Mouse (Mus musculus): ENCODE results near the gene Gm11060. TPM values are rescaled to one million over a fixed set of nuclear protein-coding genes. Genes with fewer than 3 reads are reported as not detected.

The Gm11060 gene
- total and polyA plus RNA-seq, 2 experiments from 2014 or later, result not detected

GRCm38 (mm10) chr2:105125205-105125604 is 33.4 kb downstream of the Gm11060 start:
- no peak overlapping the region for H3K4me3 ChIP-seq (ENCODE audit: low read depth, low read length)
- no peaks in the 10 kb centered on the region for H3K4me1 ChIP-seq (ENCODE audit: insufficient read depth)
- no peaks in the 10 kb centered on the region for H3K9me3 ChIP-seq (ENCODE audit: low read length)
- WGBS, result under 1% methylated on average over 8 of the region's 8 CpGs
- no peaks in the 10 kb centered on the region for H3K36me3 ChIP-seq (ENCODE audit: insufficient read depth)
- H3K27ac ChIP-seq (ENCODE audit: low read depth, low read length), result no peak overlapping the region
- no peak overlapping the region for H3K4me2 ChIP-seq (ENCODE audit: low read depth)
- peaks cover 84% of the 10 kb centered on the region for H3K27me3 ChIP-seq (ENCODE audit: insufficient read depth, low read length)
- ATAC-seq (no peak), DNase-seq (no peak)
- H3K9ac ChIP-seq, result no peak overlapping the region
- no peak for TF ChIP-seq CTCF (IDR thresholded peaks at IDR 0.05; ENCODE audit: low read depth)

GRCm38 (mm10) chr2:105125641-105126040 is 33.8 kb downstream of the Gm11060 start:
- H3K4me2 ChIP-seq (ENCODE audit: low read depth), result no peak overlapping the region
- no peak for TF ChIP-seq CTCF (IDR thresholded peaks at IDR 0.05; ENCODE audit: low read depth)
- peaks cover 84% of the 10 kb centered on the region for H3K27me3 ChIP-seq (ENCODE audit: insufficient read depth, low read length)
- 2% methylated on average over 15 of the region's 15 CpGs for WGBS
- no peak for ATAC-seq
- no peaks in the 10 kb centered on the region for H3K4me1 ChIP-seq (ENCODE audit: insufficient read depth)
- no peaks in the 10 kb centered on the region for H3K36me3 ChIP-seq (ENCODE audit: insufficient read depth)
- peak; percentile 21 for DNase-seq
- H3K4me3 ChIP-seq (ENCODE audit: low read depth, low read length), result no peak overlapping the region
- H3K27ac ChIP-seq (ENCODE audit: low read depth, low read length), result no peak overlapping the region
- no peak overlapping the region for H3K9ac ChIP-seq
- H3K9me3 ChIP-seq (ENCODE audit: low read length), result no peaks in the 10 kb centered on the region

GRCm38 (mm10) chr2:105126279-105126678 is 34.5 kb downstream of the Gm11060 start, which contains the start of gene Wt1:
Gene Wt1 (plus strand): TSS chr2:105126529.
- no peak for TF ChIP-seq CTCF (IDR thresholded peaks at IDR 0.05; ENCODE audit: low read depth)
- Histone ChIP-seq H3K4me1 (ENCODE audit: insufficient read depth) (no peaks in the 10 kb centered on the region), H3K27ac (ENCODE audit: low read depth, low read length) (no peak within 1 kb of the TSS), H3K9ac (no peak within 1 kb of the TSS), H3K36me3 (ENCODE audit: insufficient read depth) (no peaks in the 10 kb centered on the region), H3K9me3 (ENCODE audit: low read length) (no peaks in the 10 kb centered on the region), H3K4me3 (ENCODE audit: low read depth, low read length) (0 out of 2 replicates have a peak within 1 kb of the TSS, but pooled peaks have one; percentile 5), H3K4me2 (ENCODE audit: low read depth) (0 out of 2 replicates have a peak within 1 kb of the TSS, but pooled peaks have one; percentile 10), H3K27me3 (ENCODE audit: insufficient read depth, low read length) (peaks cover 84% of the 10 kb centered on the region)
- ATAC-seq (0 out of 2 replicates have a peak, but pooled peaks have one; percentile 21), DNase-seq (no peak)
- WGBS, result 2% methylated on average over 25 of the region's 25 CpGs

GRCm38 (mm10) chr2:105126691-105127530 is 35.1 kb downstream of the Gm11060 start:
- 0 out of 2 replicates have a peak overlapping the region, but pooled peaks have one; percentile 5 for H3K4me3 ChIP-seq (ENCODE audit: low read depth, low read length)
- no peak overlapping the region for H3K9ac ChIP-seq
- DNase-seq, result peak; percentile 15
- H3K36me3 ChIP-seq (ENCODE audit: insufficient read depth), result no peaks in the 10 kb centered on the region
- peaks cover 84% of the 10 kb centered on the region for H3K27me3 ChIP-seq (ENCODE audit: insufficient read depth, low read length)
- 0 out of 2 replicates have a peak overlapping the region, but pooled peaks have one; percentile 10 for H3K4me2 ChIP-seq (ENCODE audit: low read depth)
- no peaks in the 10 kb centered on the region for H3K4me1 ChIP-seq (ENCODE audit: insufficient read depth)
- H3K27ac ChIP-seq (ENCODE audit: low read depth, low read length), result no peak overlapping the region
- no peaks in the 10 kb centered on the region for H3K9me3 ChIP-seq (ENCODE audit: low read length)
- WGBS, result 2% methylated on average over 85 of the region's 92 CpGs
- 0 out of 2 replicates have a peak, but pooled peaks have one; percentile 6 for ATAC-seq
- no peak for TF ChIP-seq CTCF (IDR thresholded peaks at IDR 0.05; ENCODE audit: low read depth)

- no peak overlapping the region for H3K9ac ChIP-seq
- no peaks in the 10 kb centered on the region for H3K36me3 ChIP-seq (ENCODE audit: insufficient read depth)
- ATAC-seq, result no peak
- H3K4me2 ChIP-seq (ENCODE audit: low read depth), result no peak overlapping the region
- no peaks in the 10 kb centered on the region for H3K9me3 ChIP-seq (ENCODE audit: low read length)
- 2% methylated on average over 52 of the region's 52 CpGs for WGBS
- H3K27me3 ChIP-seq (ENCODE audit: insufficient read depth, low read length), result peaks cover 86% of the 10 kb centered on the region
- no peak for TF ChIP-seq CTCF (IDR thresholded peaks at IDR 0.05; ENCODE audit: low read depth)
- H3K4me3 ChIP-seq (ENCODE audit: low read depth, low read length), result no peak overlapping the region
- H3K4me1 ChIP-seq (ENCODE audit: insufficient read depth), result no peaks in the 10 kb centered on the region
- DNase-seq, result peak; percentile 82
- H3K27ac ChIP-seq (ENCODE audit: low read depth, low read length), result no peak overlapping the region
Measured at GRCm38 (mm10) chr2:105127531-105128480, 36.0 kb downstream of the Gm11060 start.

GRCm38 (mm10) chr2:105128564-105128963 is 36.7 kb downstream of the Gm11060 start:
- no peaks in the 10 kb centered on the region for H3K36me3 ChIP-seq (ENCODE audit: insufficient read depth)
- no peak overlapping the region for H3K4me2 ChIP-seq (ENCODE audit: low read depth)
- 3% methylated on average over 12 of the region's 12 CpGs for WGBS
- ATAC-seq (no peak), DNase-seq (peak; percentile 13)
- no peaks in the 10 kb centered on the region for H3K4me1 ChIP-seq (ENCODE audit: insufficient read depth)
- peaks cover 85% of the 10 kb centered on the region for H3K27me3 ChIP-seq (ENCODE audit: insufficient read depth, low read length)
- H3K27ac ChIP-seq (ENCODE audit: low read depth, low read length), result no peak overlapping the region
- no peaks in the 10 kb centered on the region for H3K9me3 ChIP-seq (ENCODE audit: low read length)
- TF ChIP-seq CTCF (IDR thresholded peaks at IDR 0.05; ENCODE audit: low read depth), result no peak
- no peak overlapping the region for H3K4me3 ChIP-seq (ENCODE audit: low read depth, low read length)
- H3K9ac ChIP-seq, result no peak overlapping the region

All from forebrain, postnatal 0 days (tissue).